Mouse (Mus musculus) MEL (cell line): ENCODE data around the gene Gm49403. TPM values are rescaled to one million over a fixed set of nuclear protein-coding genes. Genes with fewer than 3 reads are reported as not detected.

ENCODE experiments used
- DNase-seq: peaks from one replicate; pipeline ENCODE4 v3.0.0; 2011; ENCODE audit warnings: low read depth, low spot score
- H3K27ac ChIP-seq: 2 replicates; pipeline ENCODE4 v1.5.1; 2012; ENCODE audit warnings: low read depth, mild to moderate bottlenecking, control low read depth, low read length, moderate library complexity; ENCODE audit not compliant: control insufficient read depth
- H3K27me3 ChIP-seq, 2 experiments: fragments of 150-350 bp in 1 of 2; sonication (generic) in 1 of 2; 2 replicates each; pipeline ENCODE4 v1.6.1; 2012; ENCODE audit warnings: low read length in 2 of 2, mild to moderate bottlenecking in 2 of 2, improper control_type of control experiment in 1 of 2, moderate library complexity in 1 of 2; ENCODE audit not compliant: insufficient read depth in 2 of 2, control insufficient read depth in 1 of 2
- H3K36me3 ChIP-seq, 2 experiments: 2 replicates each; pipeline ENCODE4 v1.6.1; 2012 to 2014; ENCODE audit warnings: low read length in 2 of 2, improper control_type of control experiment in 1 of 2, inconsistent platforms in 1 of 2, mild to moderate bottlenecking in 1 of 2; ENCODE audit not compliant: insufficient read depth in 2 of 2, control insufficient read depth in 1 of 2
- H3K4me1 ChIP-seq, 2 experiments: fragments of 150-350 bp in 1 of 2; sonication (generic) in 1 of 2; 2 replicates each; pipeline ENCODE4 v1.6.1; 2012; ENCODE audit warnings: low read length in 2 of 2, improper control_type of control experiment in 1 of 2, mild to moderate bottlenecking in 1 of 2; ENCODE audit not compliant: insufficient read depth in 2 of 2, control insufficient read depth in 1 of 2
- H3K4me3 ChIP-seq, 2 experiments: fragments of 150-350 bp in 1 of 2; sonication (generic) in 1 of 2; 2 replicates each; pipeline ENCODE4 v1.5.1; 2012; ENCODE audit warnings: low read depth in 2 of 2, low read length in 2 of 2, mild to moderate bottlenecking in 2 of 2, moderate library complexity in 2 of 2, control low read depth in 1 of 2, improper control_type of control experiment in 1 of 2; ENCODE audit not compliant: control insufficient read depth in 1 of 2, insufficient read depth in 1 of 2
- H3K79me2 ChIP-seq: 2 replicates; pipeline ENCODE4 v1.6.1; 2012; ENCODE audit warnings: mild to moderate bottlenecking, low read length, moderate library complexity; ENCODE audit not compliant: control insufficient read depth, poor library complexity, insufficient read depth
- H3K9ac ChIP-seq: 2 replicates; pipeline ENCODE4 v1.6.1; 2012; ENCODE audit warnings: low read depth, mild to moderate bottlenecking, control low read depth, low read length, moderate library complexity; ENCODE audit not compliant: control insufficient read depth, poor library complexity, severe bottlenecking
- H3K9me3 ChIP-seq: fragments of 150-350 bp; sonication (generic); replicated peaks from 2 replicates; pipeline ENCODE4 v1.6.1; 2012; ENCODE audit warnings: mild to moderate bottlenecking, low read length, improper control_type of control experiment, moderate library complexity; ENCODE audit not compliant: insufficient read depth
- CHD1 ChIP-seq: IDR thresholded peaks from 2 replicates; pipeline ENCODE4 v1.6.1; 2012; ENCODE audit warnings: low read depth, mild to moderate bottlenecking, inconsistent platforms, low read length, improper control_type of control experiment
- CHD2 ChIP-seq: IDR thresholded peaks from 2 replicates; pipeline ENCODE4 v1.6.1; 2011; ENCODE audit warnings: low read length, improper control_type of control experiment
- E2F4 ChIP-seq: IDR thresholded peaks from 2 replicates; pipeline ENCODE4 v1.6.1; 2011; ENCODE audit warnings: low read depth, low read length, improper control_type of control experiment, borderline replicate concordance
- ELF1 ChIP-seq: IDR thresholded peaks from 2 replicates; pipeline ENCODE4 v1.6.1; 2014; ENCODE audit warnings: low read depth, mild to moderate bottlenecking, inconsistent platforms, low read length, improper control_type of control experiment, moderate library complexity
- EP300 ChIP-seq, 2 experiments: IDR thresholded peaks; 2 replicates each; pipeline ENCODE4 v1.6.1; 2011; ENCODE audit warnings: improper control_type of control experiment in 2 of 2, low read length in 2 of 2, low read depth in 1 of 2, mild to moderate bottlenecking in 1 of 2
- ETS1 ChIP-seq: IDR thresholded peaks from 2 replicates; pipeline ENCODE4 v1.6.1; 2012; ENCODE audit warnings: low read depth, mild to moderate bottlenecking, inconsistent platforms, low read length, improper control_type of control experiment, moderate library complexity
- GABPA ChIP-seq: IDR thresholded peaks from 2 replicates; pipeline ENCODE4 v1.6.1; 2012; ENCODE audit warnings: low read depth, mild to moderate bottlenecking, inconsistent platforms, low read length, improper control_type of control experiment, moderate library complexity
- GATA1 ChIP-seq: IDR thresholded peaks from 2 replicates; pipeline ENCODE4 v1.6.1; 2011; ENCODE audit warnings: low read depth, low read length, improper control_type of control experiment
- HCFC1 ChIP-seq: IDR thresholded peaks from 2 replicates; pipeline ENCODE4 v1.6.1; 2012; ENCODE audit warnings: low read depth, mild to moderate bottlenecking, inconsistent platforms, low read length, improper control_type of control experiment, moderate library complexity
- JUND ChIP-seq: IDR thresholded peaks from 2 replicates; pipeline ENCODE4 v1.6.1; 2011; ENCODE audit warnings: low read depth, mild to moderate bottlenecking, improper control_type of control experiment, low read length
- KAT2A ChIP-seq: conservative IDR thresholded peaks from 2 replicates; pipeline ENCODE4 v1.6.1; 2012; ENCODE audit warnings: low read depth, low read length, improper control_type of control experiment, inconsistent platforms
- MAFK ChIP-seq: IDR thresholded peaks from 2 replicates; pipeline ENCODE4 v1.6.1; 2011; ENCODE audit warnings: low read depth, mild to moderate bottlenecking, low read length, improper control_type of control experiment, borderline replicate concordance
- MAX ChIP-seq: IDR thresholded peaks from 2 replicates; pipeline ENCODE4 v1.6.1; 2011; ENCODE audit warnings: low read length, improper control_type of control experiment
- MAZ ChIP-seq: IDR thresholded peaks from 2 replicates; pipeline ENCODE4 v1.6.1; 2012; ENCODE audit warnings: low read depth, mild to moderate bottlenecking, inconsistent platforms, low read length, improper control_type of control experiment
- MXI1 ChIP-seq: IDR thresholded peaks from 2 replicates; pipeline ENCODE4 v1.6.1; 2011; ENCODE audit warnings: mild to moderate bottlenecking, low read depth, low read length, improper control_type of control experiment
- MYB ChIP-seq: IDR thresholded peaks from 2 replicates; pipeline ENCODE4 v1.6.1; 2011; ENCODE audit warnings: mild to moderate bottlenecking, low read depth, low read length, improper control_type of control experiment
- MYC ChIP-seq: IDR thresholded peaks from 2 replicates; pipeline ENCODE4 v1.6.1; 2011; ENCODE audit warnings: low read depth, mild to moderate bottlenecking, low read length, improper control_type of control experiment, moderate library complexity
- NELFE ChIP-seq: IDR thresholded peaks from 2 replicates; pipeline ENCODE4 v1.6.1; 2011; ENCODE audit warnings: low read depth, low read length, improper control_type of control experiment
- NRF1 ChIP-seq: IDR thresholded peaks from 2 replicates; pipeline ENCODE4 v1.6.1; 2014; ENCODE audit warnings: low read depth, mild to moderate bottlenecking, inconsistent platforms, low read length, improper control_type of control experiment, moderate library complexity; ENCODE audit not compliant: poor library complexity, insufficient read depth, severe bottlenecking
- POLR2A ChIP-seq, 2 experiments: IDR thresholded peaks; 2 replicates each; pipeline ENCODE4 v1.6.1; 2011 to 2012; ENCODE audit warnings: low read length in 2 of 2, mild to moderate bottlenecking in 2 of 2, control low read depth in 1 of 2, improper control_type of control experiment in 1 of 2, low read depth in 1 of 2, moderate library complexity in 1 of 2; ENCODE audit not compliant: control insufficient read depth in 1 of 2, insufficient read depth in 1 of 2, poor library complexity in 1 of 2
- POLR2AphosphoS2 ChIP-seq: IDR thresholded peaks from 2 replicates; pipeline ENCODE4 v1.6.1; 2011; ENCODE audit warnings: low read length, improper control_type of control experiment
- RAD21 ChIP-seq: IDR thresholded peaks from 2 replicates; pipeline ENCODE4 v1.6.1; 2011; ENCODE audit warnings: mild to moderate bottlenecking, low read depth, low read length, improper control_type of control experiment
- RCOR1 ChIP-seq: IDR thresholded peaks from 2 replicates; pipeline ENCODE4 v1.6.1; 2012; ENCODE audit warnings: low read depth, mild to moderate bottlenecking, inconsistent platforms, low read length, improper control_type of control experiment
- SIN3A ChIP-seq: IDR thresholded peaks from 2 replicates; pipeline ENCODE4 v1.6.1; 2012; ENCODE audit warnings: low read length, improper control_type of control experiment, inconsistent platforms
- SMC3 ChIP-seq: IDR thresholded peaks from 2 replicates; pipeline ENCODE4 v1.6.1; 2011; ENCODE audit warnings: low read depth, low read length, improper control_type of control experiment
- TAL1 ChIP-seq: IDR thresholded peaks from 2 replicates; pipeline ENCODE4 v1.6.1; 2012; ENCODE audit warnings: mild to moderate bottlenecking, inconsistent platforms, low read length, moderate library complexity, mixed read lengths
- TBP ChIP-seq: IDR thresholded peaks from 2 replicates; pipeline ENCODE4 v1.8.0; 2011; ENCODE audit warnings: low read depth, low read length, improper control_type of control experiment
- TCF12 ChIP-seq: IDR thresholded peaks from 2 replicates; pipeline ENCODE4 v1.6.1; 2014; ENCODE audit warnings: low read depth, mild to moderate bottlenecking, inconsistent platforms, low read length, improper control_type of control experiment, moderate library complexity
- UBTF ChIP-seq: IDR thresholded peaks from 2 replicates; pipeline ENCODE4 v1.6.1; 2012; ENCODE audit warnings: low read depth, mild to moderate bottlenecking, inconsistent platforms, low read length, improper control_type of control experiment, moderate library complexity, borderline replicate concordance; ENCODE audit not compliant: insufficient read depth
- USF1 ChIP-seq: IDR thresholded peaks from 2 replicates; pipeline ENCODE4 v1.6.1; 2014; ENCODE audit warnings: low read depth, mild to moderate bottlenecking, inconsistent platforms, low read length, improper control_type of control experiment, moderate library complexity
- ZC3H11A ChIP-seq: IDR thresholded peaks from 2 replicates; pipeline ENCODE4 v1.6.1; 2012; ENCODE audit warnings: low read depth, mild to moderate bottlenecking, inconsistent platforms, low read length, improper control_type of control experiment
- ZKSCAN1 ChIP-seq: IDR thresholded peaks from 2 replicates; pipeline ENCODE4 v1.6.1; 2012; ENCODE audit warnings: low read depth, mild to moderate bottlenecking, inconsistent platforms, low read length, improper control_type of control experiment, moderate library complexity
- ZMIZ1 ChIP-seq: IDR thresholded peaks from 2 replicates; pipeline ENCODE4 v1.6.1; 2012; ENCODE audit warnings: low read depth, mild to moderate bottlenecking, inconsistent platforms, low read length, improper control_type of control experiment, moderate library complexity
- ZNF384 ChIP-seq: IDR thresholded peaks from 2 replicates; pipeline ENCODE4 v1.6.1; 2012; ENCODE audit warnings: low read depth, mild to moderate bottlenecking, inconsistent platforms, low read length, improper control_type of control experiment
- polyA plus RNA-seq, 2 experiments: library from polyadenylated mRNA; stranded (reverse) in 1 of 2; unstranded in 1 of 2; fragments of >175 nt in 1 of 2; fragments of >200 nt in 1 of 2; gene quantifications; 2 replicates each; pipeline versions ENCODE4 v1.2.1 to v1.2.4; 2012; ENCODE audit warnings: low replicate concordance in 2 of 2, low read depth in 1 of 2; ENCODE audit not compliant: insufficient read length in 2 of 2, insufficient read depth in 1 of 2, missing spikeins in 1 of 2
- total RNA-seq: library from RNA; depleted of rRNA; stranded (reverse); fragments of 300-350 nt; gene quantifications from 2 replicates; pipeline ENCODE4 v1.2.3, GENCODE M21; 2012

The Gm49403 gene
- total and polyA plus RNA-seq, 3 experiments: not detected

DNA sequence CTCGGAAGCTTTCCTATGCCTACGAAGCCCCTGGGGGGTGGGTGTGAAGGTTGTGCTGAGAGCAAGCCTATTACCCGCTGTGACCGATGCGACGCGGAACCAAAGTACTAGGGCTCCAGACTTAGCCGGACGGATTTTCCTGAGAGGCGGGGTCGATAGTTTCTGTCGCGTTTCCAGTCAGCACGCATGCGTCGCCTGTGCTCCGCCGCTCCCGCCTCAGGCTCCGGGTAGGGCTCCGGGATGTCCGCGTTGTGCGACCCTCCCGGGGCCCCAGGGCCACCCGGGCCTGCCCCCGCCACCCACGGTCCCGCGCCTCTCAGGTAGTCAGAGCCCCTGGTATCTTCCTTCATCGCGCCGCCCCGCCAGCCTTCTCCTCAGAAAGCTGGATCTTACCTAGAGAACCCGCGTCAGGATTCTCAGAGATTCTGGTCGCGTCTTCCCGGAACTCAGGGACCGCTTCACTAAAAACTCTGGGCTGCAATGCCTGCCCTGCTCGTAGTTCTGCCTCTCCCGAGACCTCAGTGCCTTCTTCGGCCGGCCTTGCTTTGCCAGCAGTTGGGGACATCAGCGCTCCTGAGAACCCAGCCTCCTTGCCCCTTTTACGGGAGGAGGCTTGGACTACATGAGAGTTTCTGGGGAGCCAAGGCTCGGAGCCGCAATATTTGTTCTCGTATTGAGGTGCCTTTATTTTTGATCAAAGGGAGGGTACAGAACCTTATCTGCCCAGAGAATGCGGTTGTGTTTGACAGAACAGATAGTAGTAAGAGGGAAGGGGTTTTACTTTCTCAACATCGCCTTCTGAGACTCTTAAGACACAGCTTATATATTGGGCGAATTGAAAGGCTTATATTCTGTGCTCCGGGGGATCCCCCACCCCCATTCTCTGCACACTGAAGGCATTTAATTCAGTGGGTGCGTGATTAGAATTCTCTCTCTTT lies 9.4 kb downstream of the Gm49403 start, which contains the start of gene Ints5:
TSS of gene Ints5 (plus strand) at position 177 of the 938 bp plus-strand sequence.
- H3K79me2 ChIP-seq: peaks cover 56% of the 10 kb centered on the region
- H3K9ac ChIP-seq: peak within 1 kb of the TSS; percentile 89
- TF ChIP-seq KAT2A (no peak; the same call in 1 of the 2 replicates), RAD21 (no peak), NELFE (peak; percentile 93), MXI1 (no peak; the same call in 1 of the 2 replicates), UBTF (peak; percentile 87; the same call in 1 of the 2 replicates), NRF1 (peak; percentile 87), CHD2 (no peak), MYC (peak; percentile 91), SIN3A (peak; percentile 90), USF1 (0 out of 2 replicates have a peak, but pooled peaks have one; percentile 28), MYB (no peak), RCOR1 (peak; percentile 23; the same call in 1 of the 2 replicates), TAL1 (no peak), GATA1 (peak; percentile 85), TCF12 (peak; percentile 83), MAZ (peak; percentile 73; the same call in 1 of the 2 replicates), ELF1 (peak; percentile 43; the same call in 1 of the 2 replicates), ZKSCAN1 (no peak), CHD1 (no peak), JUND (no peak), POLR2A (IDR thresholded peaks at IDR 0.05; ENCODE audit: control insufficient read depth in 1 of 2, insufficient read depth in 1 of 2, low read depth in 1 of 2, low read length in 2 of 2, poor library complexity in 1 of 2) (peak; percentile 91 to 95), E2F4 (no peak; the same call in 1 of the 2 replicates), ZNF384 (no peak), MAX (peak; percentile 80), TBP (peak; percentile 96), MAFK (no peak), GABPA (no peak), ETS1 (peak; percentile 35), ZMIZ1 (peak; percentile 57), EP300 (IDR thresholded peaks at IDR 0.05; ENCODE audit: low read depth in 1 of 2, low read length in 2 of 2) (peak in 1 of 2 experiments; percentile 46; a peak in 1 of 4 replicates), POLR2AphosphoS2 (peak; percentile 89), ZC3H11A (no peak), SMC3 (no peak), HCFC1 (peak; percentile 92)
- H3K27ac ChIP-seq: peak within 1 kb of the TSS; percentile 91
- H3K27me3 ChIP-seq: no peaks in the 10 kb centered on the region
- peak within 1 kb of the TSS; percentile 75 to 76 for H3K4me3 ChIP-seq
- peak; percentile 95 for DNase-seq
- H3K4me1 ChIP-seq: peaks cover 4 to 20% of the 10 kb centered on the region in 2 experiments; a peak in 3 of 4 replicates
- peaks cover 0 to 38% of the 10 kb centered on the region in 2 experiments; a peak in 2 of 4 replicates for H3K36me3 ChIP-seq
- H3K9me3 ChIP-seq: no peaks in the 10 kb centered on the region
